Mouse (Mus musculus) embryo, embryonic 10 days (tissue): ENCODE results near the gene Ikzf2.

ENCODE experiments used
- DNase-seq: peaks from one replicate; pipeline ENCODE4 v3.0.0-alpha.2; 2015; ENCODE audit warnings: low spot score

The Ikzf2 gene

DNA sequence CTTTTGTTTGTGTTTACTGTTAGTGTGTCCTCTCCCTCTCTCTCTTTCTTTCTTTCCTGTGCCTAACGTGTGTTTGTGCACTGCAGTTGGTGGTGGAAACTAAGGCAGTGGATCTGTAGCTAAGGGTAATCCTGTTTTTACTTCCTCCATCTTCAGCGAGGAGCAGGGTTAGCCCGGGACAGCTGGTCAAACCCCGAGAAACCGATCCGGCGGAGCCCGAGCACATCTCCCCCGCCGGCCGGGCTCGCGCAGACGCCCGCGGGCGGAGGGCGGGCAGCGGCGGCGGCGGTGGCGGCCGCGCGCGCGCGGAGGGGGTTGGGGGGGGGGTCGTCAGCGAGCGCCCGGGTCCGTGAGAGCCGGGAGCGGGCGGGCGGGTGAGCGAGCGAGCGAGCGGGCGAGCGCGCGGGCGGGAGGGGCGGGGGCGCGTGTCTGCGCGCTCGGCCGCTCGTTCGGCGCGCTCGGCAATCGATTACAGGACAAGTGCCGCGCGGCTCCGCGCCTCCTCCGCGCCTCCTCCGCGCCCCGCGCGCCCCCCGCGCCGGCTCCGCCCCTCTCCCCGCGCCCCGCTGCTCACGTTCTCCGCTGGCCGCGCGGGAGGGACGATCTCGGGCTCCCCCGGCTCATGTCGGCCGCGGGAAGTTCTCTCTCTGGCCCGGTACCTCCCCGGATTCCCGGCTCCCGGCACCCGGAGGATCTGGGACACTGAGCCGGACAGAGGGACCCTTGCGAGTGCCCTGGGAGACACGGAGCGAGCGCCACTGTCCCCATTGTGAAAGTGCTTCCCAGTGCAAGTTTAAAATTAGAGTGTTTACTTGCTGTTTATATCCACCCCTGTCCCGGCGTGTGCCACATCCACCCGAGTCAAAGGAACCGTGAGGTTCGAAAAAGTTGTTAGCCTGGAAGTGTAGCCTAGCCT is at the start of gene Ikzf2:
Gene Ikzf2 (minus strand): TSS at position 170 of the 916 bp plus-strand sequence.
- peak; percentile 84 for DNase-seq

GRCm38 (mm10) chr1:69729729-69730128 is 42.7 kb upstream of the Ikzf2 start:
- DNase-seq: no peak

GRCm38 (mm10) chr1:69729031-69729679 is 42.1 kb upstream of the Ikzf2 start:
- peak; percentile 75 for DNase-seq

GRCm38 (mm10) chr1:69727968-69728367 is 40.9 kb upstream of the Ikzf2 start:
- DNase-seq: peak; percentile 33

DNA sequence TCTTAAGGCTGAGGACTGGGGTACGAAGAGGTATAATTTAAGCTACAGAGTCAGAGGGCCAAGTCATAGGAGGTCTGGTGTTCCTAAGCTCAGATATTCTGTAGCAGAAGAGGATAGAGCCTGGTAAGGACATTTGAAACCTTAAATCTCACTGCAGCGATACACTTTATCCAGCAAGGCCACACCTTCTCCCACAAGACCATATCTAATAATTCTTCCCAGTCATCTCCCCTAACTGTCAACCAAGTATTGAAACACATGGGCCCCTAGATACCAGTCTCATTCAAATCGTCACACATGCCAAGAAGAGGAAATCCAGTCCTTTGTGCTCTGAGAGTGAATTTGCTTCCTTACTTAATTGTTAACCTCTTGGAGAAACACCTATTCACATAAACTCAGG is 30.1 kb upstream of the Ikzf2 start:
- DNase-seq: no peak

DNA sequence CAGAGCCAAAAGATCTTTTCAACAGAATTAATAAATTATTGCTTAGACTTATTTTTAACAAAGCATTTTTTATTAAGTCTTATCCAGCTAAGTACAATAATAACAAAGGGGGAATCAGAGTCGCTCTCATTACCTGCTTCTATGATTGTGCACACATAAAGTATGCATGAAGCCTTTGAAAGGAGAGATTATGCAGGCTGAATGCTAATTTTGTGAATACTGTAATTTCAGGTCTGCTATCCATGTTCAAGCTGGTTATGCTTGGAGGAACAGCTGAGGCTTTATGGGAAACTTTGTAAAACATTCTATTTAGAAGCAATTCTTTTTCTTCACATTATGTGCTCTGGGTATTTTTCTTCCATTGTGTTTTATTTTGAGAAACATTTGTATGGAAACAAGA is 21.5 kb upstream of the Ikzf2 start:
- no peak for DNase-seq

DNA sequence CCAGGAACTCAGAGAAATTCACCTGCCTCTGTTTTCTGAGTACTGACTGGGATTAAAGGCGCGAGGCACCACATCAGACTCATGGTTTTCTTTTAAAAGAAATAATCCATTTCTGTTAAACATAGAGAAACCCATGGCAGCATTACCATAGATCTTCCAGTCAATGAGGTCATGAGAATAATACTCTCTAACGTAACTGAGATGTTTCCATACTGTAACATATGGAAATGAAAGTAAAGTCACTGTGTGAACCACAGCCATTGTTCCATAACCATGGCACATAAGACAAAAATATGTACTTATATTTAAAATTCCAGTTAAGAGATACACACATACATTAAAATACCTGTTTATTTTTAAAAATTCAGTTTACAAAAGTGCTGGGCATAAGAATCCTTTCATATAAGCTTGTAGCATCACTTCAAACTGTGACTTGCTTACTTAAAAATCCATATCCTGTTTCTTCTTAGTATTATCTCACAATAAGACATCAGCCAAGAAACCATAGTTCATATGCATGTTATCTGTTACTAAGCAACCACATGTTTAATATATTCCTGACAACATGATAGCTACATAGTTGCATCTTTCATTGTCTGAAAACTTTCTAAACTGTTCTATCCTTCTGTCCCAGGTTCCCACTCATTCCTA is 16.6 kb upstream of the Ikzf2 start:
- DNase-seq: no peak

DNA sequence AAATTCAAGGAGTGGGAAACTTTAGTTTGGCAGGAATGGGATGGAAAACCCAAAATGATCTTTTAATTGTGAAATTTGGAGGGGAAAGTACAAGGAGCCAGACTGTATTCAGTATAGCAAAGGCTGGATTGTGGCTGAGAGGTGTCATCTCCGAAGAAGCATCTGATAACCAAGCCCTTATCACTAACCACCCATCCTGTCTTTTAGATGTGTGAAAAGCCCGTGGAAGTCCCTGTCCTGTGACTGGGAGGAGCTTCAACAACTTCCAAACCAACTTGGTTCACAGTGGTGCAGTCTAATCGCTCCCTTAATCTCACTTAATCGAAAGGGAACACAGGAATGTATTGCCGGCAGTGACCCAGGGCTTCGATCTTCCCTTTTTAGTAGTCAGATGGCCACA is 4.9 kb upstream of the Ikzf2 start:
- DNase-seq: no peak

- DNase-seq: peak; percentile 91
These were observed 1.9 kb upstream of the Ikzf2 start for GRCm38 (mm10) chr1:69688961-69689360.

DNA sequence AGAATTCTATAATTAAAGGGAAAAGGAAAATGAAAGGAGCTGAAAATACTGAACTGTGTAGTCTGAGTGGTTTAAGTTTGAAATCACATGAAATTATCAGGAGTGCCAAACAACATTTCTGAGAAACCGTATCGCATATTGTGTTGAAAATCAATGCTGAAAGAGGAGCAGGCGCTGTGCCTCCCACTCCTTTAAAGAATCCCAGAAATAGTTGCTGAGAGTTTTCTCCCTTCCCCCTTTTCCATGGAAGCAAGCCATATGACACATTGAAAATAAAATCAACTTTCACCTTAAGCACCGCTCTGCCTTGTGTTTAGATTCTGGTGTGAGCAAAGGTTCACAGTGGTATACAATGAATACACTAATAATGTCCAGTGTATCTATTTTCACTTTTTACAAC is 1.1 kb upstream of the Ikzf2 start:
- DNase-seq: peak; percentile 8

DNA sequence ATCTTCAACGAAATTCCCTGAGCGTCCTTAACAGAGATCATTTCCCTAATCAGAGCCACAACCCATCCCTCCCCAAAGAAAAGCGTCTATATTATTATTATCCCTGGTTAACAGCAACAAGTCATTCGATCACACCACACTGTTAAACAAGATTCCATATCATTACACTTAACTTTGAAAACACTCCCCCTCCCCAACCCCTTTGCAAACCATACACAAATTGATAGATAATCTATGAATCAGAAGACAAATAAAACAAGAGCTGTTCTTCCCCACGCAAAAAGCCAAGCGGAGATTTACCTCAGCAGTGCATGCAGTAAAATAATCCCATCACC is 337 bp downstream of the Ikzf2 start:
- DNase-seq: no peak

DNA sequence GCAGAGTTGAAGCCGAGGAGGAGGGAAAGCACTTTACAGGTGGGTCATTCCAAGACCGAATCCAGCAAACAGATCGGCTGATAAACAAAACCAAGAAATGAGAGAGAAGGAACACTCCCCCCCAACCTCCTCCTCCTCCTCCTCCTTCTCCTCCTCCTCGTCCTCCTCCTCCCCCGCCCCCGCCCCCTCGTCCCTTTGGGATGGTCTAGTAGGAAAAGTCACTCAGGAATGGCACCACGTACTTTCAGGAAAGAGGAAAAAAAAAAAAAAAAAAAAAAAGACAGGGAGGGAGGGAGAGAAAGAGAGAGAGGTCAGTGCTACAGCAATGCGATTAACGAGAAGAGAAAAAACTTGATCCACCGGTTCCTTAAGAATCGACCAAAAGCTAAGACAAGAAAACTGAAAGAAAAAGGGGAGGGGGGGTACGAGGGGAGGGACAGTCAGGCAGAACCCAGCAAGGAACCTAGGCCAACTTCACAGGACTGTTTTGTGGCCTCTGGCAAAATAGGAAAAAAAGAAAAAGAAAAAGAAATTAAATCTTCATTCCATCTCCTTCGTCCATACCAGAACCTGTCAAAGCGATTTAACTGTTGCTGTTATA is 1.1 kb downstream of the Ikzf2 start:
- DNase-seq: peak; percentile 13

DNA sequence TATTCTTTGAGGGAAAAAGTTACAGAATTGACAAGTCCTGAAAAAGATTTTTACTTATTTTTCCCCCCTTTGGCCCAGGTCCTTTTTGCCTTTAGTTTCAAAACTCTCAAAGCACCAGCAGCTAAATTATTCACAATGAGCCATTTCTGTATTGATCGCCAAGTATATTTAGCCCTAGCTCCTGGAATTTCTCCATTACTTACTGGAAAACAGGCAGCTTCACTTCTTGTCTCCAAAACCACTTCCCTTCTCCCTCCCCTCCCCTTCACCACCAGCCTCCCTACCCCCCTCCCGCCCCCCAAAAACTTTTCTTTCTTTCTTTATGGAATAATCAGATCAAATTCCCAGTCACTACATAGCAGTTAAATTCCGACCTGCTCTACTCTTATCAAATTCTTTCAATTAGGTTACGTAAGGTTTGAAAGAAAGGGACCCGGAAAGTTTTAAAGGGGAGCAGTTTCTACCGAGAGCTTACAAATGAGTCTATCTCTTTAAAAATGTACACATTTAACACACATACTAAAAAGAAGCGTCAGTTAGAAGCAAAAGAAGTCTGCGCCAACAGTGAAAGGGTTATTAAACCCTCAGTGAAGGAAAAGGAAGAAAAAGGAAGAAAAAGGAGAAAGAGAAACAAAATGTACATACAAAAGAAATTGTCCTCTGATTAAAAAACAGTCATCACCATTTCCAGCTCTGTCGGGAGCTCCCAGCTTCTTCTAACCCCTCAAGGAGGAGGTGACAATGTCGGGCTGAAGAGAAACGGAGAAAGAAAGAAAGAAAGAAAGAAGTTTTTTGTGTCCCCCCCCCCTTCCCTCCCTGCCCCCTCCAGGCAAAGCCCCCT is 1.8 kb downstream of the Ikzf2 start:
- DNase-seq: no peak

- DNase-seq: no peak
These were observed 2.6 kb downstream of the Ikzf2 start for GRCm38 (mm10) chr1:69684280-69685040.

DNA sequence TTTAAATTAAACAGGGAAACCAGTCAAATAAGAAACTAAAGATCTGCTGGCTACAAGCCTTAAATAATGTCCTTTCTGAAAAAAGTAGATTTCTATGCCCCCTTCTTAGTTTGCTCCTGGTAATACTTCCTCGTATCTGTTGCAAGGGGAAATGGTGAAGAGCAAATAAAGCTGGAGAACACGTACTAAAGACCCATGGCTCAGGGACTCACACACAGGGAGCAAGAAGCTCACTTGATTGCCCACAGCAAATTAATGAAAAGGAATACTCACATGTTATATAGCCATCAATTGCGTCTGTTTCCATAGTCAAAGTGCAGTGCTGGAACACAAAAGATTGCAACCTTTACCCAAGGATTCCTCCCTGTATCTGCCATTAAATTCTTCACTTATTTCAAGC is 3.2 kb downstream of the Ikzf2 start:
- DNase-seq: no peak

DNA sequence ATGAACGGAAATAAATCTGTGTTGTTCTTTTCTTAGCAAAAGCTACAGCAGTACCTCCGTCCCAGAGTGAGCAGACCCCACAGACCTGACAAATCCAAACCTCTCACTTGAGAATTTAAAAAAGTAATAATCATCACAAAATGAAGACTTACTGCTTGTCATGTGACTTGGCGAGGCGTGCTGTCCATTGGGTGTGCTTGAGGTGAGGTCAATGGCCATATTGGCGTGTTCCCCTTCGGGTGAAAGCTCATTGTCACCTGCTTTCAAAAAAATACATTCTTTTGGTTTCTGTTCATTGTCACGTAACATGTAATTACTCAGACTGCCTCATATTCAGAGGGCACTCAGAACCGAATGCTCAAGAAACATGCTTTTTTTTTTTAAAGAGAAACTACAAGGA is 4.0 kb downstream of the Ikzf2 start:
- no peak for DNase-seq

DNA sequence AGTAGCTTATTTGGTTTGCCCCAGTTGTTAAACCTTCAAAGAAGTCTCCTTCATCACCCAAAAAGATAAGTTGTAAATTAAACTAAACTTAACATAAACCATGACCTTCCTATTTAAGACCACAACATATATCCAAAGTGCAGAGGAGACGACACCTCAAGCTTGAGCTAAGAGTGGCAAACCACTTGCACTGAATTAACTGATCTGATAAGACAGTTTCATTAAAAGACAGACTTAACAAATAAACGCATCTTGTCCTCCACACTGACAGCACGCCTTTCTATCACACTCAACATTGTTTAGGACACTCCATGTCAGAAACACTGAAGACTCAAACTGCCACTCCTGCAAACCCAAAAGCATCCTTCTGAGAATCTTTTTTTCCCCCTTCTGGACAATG is 4.8 kb downstream of the Ikzf2 start:
- DNase-seq: no peak

- no peak for DNase-seq
These were observed 6.0 kb downstream of the Ikzf2 start for GRCm38 (mm10) chr1:69681003-69681402.

DNA sequence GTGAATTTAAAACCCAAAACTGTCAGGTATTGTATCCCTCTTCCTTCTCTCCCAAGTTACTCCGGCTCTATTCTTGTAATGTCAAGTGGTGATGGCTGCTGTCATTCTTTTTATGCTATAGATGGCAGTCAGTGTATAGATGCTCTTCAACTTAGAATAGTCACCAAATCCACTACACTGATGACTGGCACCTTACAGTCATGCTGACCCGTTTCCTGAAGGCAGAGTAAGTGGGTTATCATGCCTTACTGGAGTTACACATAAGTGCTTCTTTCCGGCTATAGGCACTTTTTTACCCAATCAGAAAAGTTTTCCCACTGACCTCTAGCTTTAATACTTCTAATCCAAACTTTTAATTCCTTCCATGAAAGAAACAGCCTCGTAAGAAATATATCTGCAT is 6.5 kb downstream of the Ikzf2 start:
- DNase-seq: no peak

- no peak for DNase-seq
These were observed 17.1 kb downstream of the Ikzf2 start for GRCm38 (mm10) chr1:69669897-69670404.

DNA sequence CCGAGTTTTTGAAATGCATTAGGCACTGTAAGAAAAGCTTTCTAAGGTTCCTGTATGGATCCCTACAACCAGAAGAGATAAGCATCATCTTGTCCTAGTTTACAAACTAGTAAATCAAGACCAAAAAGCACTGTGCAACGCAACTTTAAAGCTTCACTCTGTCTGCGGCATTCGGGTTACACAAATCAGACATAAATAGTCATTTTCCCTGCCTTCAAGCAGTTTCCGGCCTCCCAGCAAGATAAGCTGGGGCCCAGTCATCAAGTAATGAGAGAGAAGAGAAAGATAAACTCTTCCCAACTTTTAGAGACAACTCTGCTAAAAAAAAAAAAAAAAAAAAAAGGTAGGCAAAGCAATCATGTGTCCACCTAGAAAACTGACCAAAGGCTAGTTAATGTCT is 19.6 kb downstream of the Ikzf2 start:
- DNase-seq: no peak
